Mouse (Mus musculus): ENCODE measurements at regions not wholly inside any gene's neighbourhood (a gene's known extent, or its start where the extent isn't known, plus 50 kb on each side); places are given as distances from the start of the nearest gene placed in this dataset.

DNA sequence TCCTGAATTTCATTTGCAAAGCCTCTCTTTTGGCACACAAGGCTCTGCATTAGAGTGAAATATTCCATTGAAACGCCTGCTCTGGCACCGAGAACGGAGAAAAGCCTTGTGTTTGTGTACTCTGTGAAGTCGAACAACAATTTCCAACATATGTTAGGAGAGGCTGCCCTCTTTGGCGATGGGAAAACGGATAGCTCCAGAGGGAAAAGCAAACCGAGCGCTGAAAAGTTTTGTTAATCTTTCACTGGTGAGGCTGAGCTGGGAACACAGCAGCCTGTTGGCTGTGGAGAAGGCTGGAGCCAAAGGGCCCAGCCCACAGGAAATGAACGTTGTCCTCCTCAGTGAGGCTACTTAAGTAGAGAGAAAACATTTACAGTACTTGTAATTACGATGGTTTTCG, 93.1 kb upstream of the Bnc2 start:
- TF ChIP-seq CTCF (IDR thresholded peaks at IDR 0.05; ENCODE audit: control insufficient read depth, insufficient read depth, insufficient read length) (no peak), MYOD1 (IDR thresholded peaks at IDR 0.05; ENCODE audit: control insufficient read depth, insufficient read length, low read depth) (no peak), MAX (IDR thresholded peaks at IDR 0.05) (no peak), USF1 (IDR thresholded peaks at IDR 0.05; ENCODE audit: low read depth) (no peak), MYOG (IDR thresholded peaks at IDR 0.05; ENCODE audit: control insufficient read depth, extremely low read depth, insufficient read length) (no peak), CEBPB (IDR thresholded peaks at IDR 0.05; ENCODE audit: low read depth) (no peak)

All from C2C12 (cell line).